ENCODE assay signal across 23 mouse cellular contexts in the genomic region with DNA sequence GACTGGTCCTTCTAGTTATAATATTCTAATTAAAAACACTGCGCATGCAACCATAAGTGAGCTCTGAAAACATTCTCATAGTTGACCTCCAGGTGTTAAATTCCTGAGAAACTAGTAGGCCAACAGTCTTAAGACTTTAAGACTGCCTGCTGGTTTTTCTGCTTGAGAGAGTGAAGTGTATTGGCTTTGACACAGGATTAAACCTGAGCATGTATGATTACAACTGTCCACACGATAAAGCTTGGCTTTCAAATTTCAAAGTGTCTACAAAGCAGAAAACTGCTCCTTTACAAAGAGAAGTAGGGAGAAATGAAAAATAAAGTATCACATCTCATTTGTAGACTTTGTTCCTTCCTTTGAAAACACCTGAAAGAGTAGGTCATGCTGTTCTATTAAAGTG.
"Had no signal": no experiment of that assay in that cellular context is flagged by ENCODE, and none has a peak within 500 bp of the region (broad histone marks: within the 10 kb centered on the region; RNA-seq: fewer than 3 reads in every experiment).

No protein-coding gene starts in this region.

- H3K4me3 ChIP-seq: liver, embryonic 13.5 days; liver, embryonic 15.5 days; lung, embryonic 15.5 days; megakaryocyte, embryonic 14.5 days; midbrain, embryonic 13.5 days; midbrain, embryonic 15.5 days; myocyte; neural tube, embryonic 13.5 days; neural tube, embryonic 15.5 days had no signal

- H3K4me2 ChIP-seq: liver, embryonic 13.5 days; liver, embryonic 15.5 days; lung, embryonic 15.5 days; midbrain, embryonic 11.5 days; midbrain, embryonic 13.5 days; midbrain, embryonic 15.5 days; neural tube, embryonic 13.5 days; neural tube, embryonic 15.5 days had no signal

- H3K27me3 ChIP-seq: liver, embryonic 13.5 days; liver, embryonic 15.5 days; lung, embryonic 15.5 days; megakaryocyte, embryonic 14.5 days; midbrain, embryonic 13.5 days; midbrain, embryonic 15.5 days; neural tube, embryonic 13.5 days; neural tube, embryonic 15.5 days had no signal

- H3K9ac ChIP-seq: liver, embryonic 13.5 days; liver, embryonic 15.5 days; liver, postnatal 0 days; lung, embryonic 15.5 days; midbrain, embryonic 13.5 days; midbrain, embryonic 15.5 days; neural tube, embryonic 13.5 days; neural tube, embryonic 15.5 days had no signal

- H3K36me3 ChIP-seq: liver, embryonic 13.5 days; liver, embryonic 15.5 days; lung, embryonic 15.5 days; midbrain, embryonic 13.5 days; midbrain, embryonic 15.5 days; neural tube, embryonic 13.5 days; neural tube, embryonic 15.5 days had no signal

- H3K27ac ChIP-seq: liver, embryonic 13.5 days; liver, embryonic 15.5 days; lung, embryonic 15.5 days; macrophage; midbrain, embryonic 13.5 days; midbrain, embryonic 15.5 days; neural tube, embryonic 13.5 days; neural tube, embryonic 15.5 days had no signal

- ATAC-seq: liver, postnatal 0 days; lung, postnatal 0 days; midbrain, embryonic 13.5 days; midbrain, embryonic 15.5 days had no signal

- DNase-seq: liver, embryonic 13.5 days; liver, postnatal 0 days; lung, adult 2 months; lung, postnatal 14 days; lung, postnatal 36 days; right cerebral cortex, adult 18-20 months; right cerebral cortex, postnatal 25 days; right cerebral cortex, postnatal 4 days; spleen, adult 18-20 months; thymus, adult 18-20 months; thymus, postnatal 14 days; thymus, postnatal 36 days had no signal

- H3K4me1 ChIP-seq: liver, embryonic 13.5 days; liver, embryonic 15.5 days; lung, embryonic 15.5 days; megakaryocyte, embryonic 14.5 days; midbrain, embryonic 13.5 days; midbrain, embryonic 15.5 days; neural tube, embryonic 13.5 days; neural tube, embryonic 15.5 days had no signal

- H3K9me3 ChIP-seq: liver, embryonic 13.5 days; liver, embryonic 15.5 days; lung, embryonic 15.5 days; megakaryocyte, embryonic 14.5 days; midbrain, embryonic 13.5 days; midbrain, embryonic 15.5 days; neural tube, embryonic 13.5 days; neural tube, embryonic 15.5 days had no signal
